Mouse (Mus musculus) left cerebral cortex, adult 8-10 months (tissue): ENCODE measurements around the gene Hbb-bs. TPM values are rescaled to one million over a fixed set of nuclear protein-coding genes. Genes with fewer than 3 reads are reported as not detected.
"Not testable (repeated sequence)": the region's sequence is repeated elsewhere in the genome, so short reads cannot be mapped to it uniquely, and the experiment has no call there.

Experiments
- DNase-seq, 2 experiments: peaks; one replicate each; pipeline ENCODE4 v3.0.0; 2022; ENCODE audit warnings: low spot score in 2 of 2
- total RNA-seq, 4 experiments: library from RNA; stranded (reverse); gene quantifications; 2 replicates each; pipeline ENCODE4 v1.2.4; 2022

Hbb-bs gene
- total RNA-seq, 4 experiments from 2014 or later, result 204 to 381 (median 262) TPM

DNA sequence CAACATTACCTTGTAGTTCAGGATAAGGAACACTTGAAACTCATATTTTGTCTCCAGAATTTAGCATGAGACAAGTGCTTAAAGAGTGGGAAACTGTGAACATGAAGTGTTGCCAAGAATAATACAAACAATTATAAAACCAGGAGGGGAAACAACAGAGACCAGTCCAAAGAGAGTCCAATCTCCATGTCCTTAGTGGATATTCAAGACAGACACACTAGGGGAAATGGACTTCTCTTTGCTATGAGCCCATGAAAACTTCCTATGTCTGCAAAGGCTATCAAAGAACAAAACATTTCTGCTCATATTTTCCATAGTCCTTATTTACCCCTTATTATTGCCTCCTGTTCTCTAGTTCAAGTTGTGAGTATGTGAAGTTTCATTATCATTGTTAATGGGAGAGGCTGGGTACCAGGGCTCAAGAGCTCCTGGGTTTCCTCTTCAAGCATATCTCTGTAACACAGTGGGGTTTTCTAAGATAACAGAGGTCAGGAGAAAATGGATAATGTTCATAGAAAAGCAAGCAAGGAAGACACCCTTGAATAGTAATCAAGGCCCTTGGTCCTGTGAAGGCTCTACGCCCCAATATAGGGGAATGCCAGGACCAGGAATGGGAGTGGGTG lies 16.6 kb downstream of the Hbb-bs start:
- DNase-seq, result no peak

GRCm38 (mm10) chr7:103810746-103811145 lies 17.1 kb downstream of the Hbb-bs start:
- no peak for DNase-seq

DNA sequence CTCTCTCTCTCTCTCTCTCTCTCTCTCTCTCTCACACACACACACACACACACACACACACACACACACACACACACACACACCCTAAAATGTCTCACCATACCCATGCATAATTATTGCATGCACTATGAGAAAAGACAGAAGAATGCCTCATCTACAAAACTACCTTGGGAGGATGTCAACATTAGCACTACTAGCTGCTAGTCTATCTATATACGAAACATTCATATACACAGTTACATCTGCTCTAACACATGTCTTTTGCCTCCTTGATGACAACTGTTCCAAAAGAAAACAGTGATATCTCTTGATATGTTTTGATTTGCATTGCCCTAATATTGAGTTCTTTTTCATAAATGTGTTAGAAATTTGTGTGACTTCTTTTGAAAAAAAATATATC lies 17.6 kb downstream of the Hbb-bs start:
- DNase-seq, result no peak

DNA sequence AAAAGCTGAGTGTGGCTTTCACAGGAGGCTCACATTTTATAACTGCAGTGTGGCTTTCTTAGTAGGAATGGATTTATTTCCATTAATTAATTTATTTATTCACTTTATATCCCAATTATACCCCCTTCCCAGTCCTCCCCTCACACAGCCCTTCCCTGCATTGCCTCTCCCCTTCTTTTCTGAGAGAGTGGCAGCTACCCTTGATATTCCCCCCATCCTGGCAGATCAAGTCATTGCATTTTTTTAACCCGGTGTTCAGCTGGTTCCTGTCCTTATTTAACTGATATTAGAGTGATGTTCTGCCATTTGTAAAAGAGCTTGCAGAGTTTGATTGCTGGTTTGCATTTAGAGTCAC lies 18.1 kb downstream of the Hbb-bs start:
- DNase-seq, result no peak

DNA sequence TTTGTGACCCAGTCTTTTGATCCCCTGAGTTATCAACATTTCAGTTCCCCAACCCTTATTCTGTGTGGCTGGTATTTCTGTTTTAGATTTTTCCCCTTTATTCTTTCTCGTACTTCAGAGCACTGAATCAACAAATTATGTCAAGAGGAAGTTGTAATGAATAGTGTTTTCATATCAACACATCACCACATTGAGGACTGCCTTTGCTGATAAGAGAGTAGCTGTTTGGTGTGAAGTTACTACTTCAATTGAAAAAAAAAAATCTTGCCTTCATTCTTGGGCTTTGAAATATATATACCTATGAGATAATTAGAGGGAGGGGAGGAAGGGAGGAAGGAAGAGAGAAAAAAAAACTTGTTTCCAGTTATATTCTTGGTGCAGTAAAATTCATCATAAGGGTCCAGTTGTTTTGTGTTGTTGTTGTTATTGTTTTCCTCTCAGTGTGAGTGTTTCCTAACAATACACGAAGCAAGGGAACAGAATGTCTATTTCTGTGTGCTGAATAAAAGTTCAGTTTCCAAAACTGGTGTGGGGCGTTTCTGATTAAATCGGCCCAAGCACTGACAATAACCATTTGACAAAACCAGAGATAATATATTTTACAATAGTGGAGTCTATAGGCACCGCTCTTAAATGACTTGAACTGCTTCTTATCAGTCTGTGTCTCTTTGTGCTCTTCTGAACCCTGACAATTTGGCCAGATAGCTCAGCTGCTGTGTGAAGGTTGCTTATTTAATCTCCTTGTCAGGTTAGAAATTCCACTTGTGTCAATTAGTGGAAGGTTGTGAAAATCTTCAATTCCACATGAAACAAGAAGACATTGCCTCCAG lies 18.7 kb downstream of the Hbb-bs start:
- DNase-seq, result no peak

- DNase-seq, result not testable (repeated sequence)
These were observed 19.8 kb downstream of the Hbb-bs start for GRCm38 (mm10) chr7:103808120-103808519.

- DNase-seq, result peak in 1 of 2 experiments; percentile 5
These were observed 21.0 kb downstream of the Hbb-bs start for GRCm38 (mm10) chr7:103806856-103807255.

DNA sequence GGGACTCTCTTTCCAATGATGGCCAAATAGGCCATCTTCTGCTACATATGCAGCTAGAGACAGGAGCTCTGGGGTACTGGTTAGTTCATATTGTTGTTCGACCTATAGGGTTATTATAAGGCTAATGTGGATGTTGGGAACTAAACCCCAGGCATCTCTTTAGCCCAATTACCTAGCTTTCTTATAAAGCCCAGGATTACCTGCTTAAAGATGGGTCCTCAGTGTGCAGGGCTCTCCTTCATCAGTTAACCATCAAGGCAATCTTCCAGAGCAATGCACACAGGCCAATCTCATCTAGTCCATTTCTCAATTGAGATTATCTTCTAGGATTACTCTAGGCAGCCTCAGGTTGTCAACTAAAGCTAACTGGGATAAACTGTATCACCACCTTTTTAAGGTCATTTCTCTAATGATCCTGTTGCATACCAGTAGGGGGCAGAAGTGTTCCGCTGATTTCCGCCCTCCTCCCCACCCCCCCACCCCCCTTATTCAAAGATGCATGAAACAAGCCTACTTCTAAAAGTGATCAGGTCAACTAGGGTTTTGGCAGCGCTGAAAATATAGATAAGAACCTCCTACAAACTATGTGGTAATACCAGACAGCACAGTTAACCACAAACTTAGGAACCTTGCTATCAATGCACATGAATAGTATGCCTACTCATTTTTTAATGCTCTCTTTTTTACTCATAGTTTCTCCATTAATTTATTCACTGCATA lies 35.1 kb downstream of the Hbb-bs start:
- DNase-seq, result no peak

DNA sequence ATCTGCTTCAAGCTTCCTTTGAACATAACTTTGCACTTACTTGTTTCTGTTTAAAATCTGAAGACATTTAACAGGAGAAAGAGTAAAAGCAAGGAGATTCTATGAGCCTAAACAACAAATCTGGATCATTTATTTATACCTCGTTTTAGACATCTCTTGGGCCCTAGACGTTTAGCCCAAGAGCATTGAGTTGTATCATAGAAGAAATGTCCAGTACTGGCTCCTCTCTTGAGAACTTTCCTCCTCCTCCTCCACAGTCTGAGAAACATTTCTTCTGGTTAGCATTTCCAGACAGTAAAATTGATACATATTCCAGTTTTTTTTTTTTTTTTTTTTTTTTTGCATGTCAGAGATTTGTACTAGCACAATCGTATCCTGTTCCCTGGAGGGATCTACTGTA lies 36.2 kb downstream of the Hbb-bs start, which contains the start of gene Olfr67:
Olfr67 (minus strand) TSS at position 101 of the 400 bp plus-strand sequence.
- no peak for DNase-seq

DNA sequence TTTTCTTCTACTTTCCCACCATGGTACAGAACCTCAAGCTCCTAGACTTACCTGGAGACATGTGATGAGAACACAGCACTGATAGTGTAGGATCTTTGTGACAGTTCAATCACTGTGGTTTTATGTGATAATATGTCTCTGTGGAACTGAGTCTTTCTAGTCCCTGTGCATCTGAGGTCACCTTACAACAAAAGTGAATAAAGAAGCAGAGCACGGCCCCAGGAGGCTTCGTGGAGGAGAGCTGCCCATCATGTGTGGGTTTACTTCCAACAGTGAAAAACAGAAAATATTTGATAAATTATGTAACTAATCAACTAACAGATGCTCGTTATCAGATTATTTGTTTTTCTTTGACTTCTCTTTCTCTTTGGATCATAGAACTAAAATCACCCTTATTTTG lies 48.3 kb downstream of the Hbb-bs start, which contains the start of gene Olfr68:
Olfr68 (minus strand) TSS at position 101 of the 400 bp plus-strand sequence.
- no peak for DNase-seq

- not testable (repeated sequence) for DNase-seq
These were observed 50.2 kb downstream of the Hbb-bs start for GRCm38 (mm10) chr7:103777652-103778051.

Other genes with a start within 250 kb of the Hbb-bs start
- gene Olfr618, start 238.0 kb downstream of the Hbb-bs start, total RNA-seq, result not detected
- gene Olfr619, start 227.5 kb downstream of the Hbb-bs start, total RNA-seq, result not detected
- not detected for gene Olfr620, start 215.6 kb downstream of the Hbb-bs start, total RNA-seq
- not detected for gene Olfr622, start 185.4 kb downstream of the Hbb-bs start, total RNA-seq
- gene Olfr623, start 164.4 kb downstream of the Hbb-bs start, total RNA-seq, result not detected
- under 1 TPM in 2 of 4 experiments, not detected in 2; 0.09 TPM for gene Olfr624, start 156.9 kb downstream of the Hbb-bs start, total RNA-seq
- not detected for gene Olfr625-ps1, start 145.4 kb downstream of the Hbb-bs start, total RNA-seq
- gene Olfr243, start 113.4 kb downstream of the Hbb-bs start, total RNA-seq, result not detected
- not detected for gene Olfr628, start 97.7 kb downstream of the Hbb-bs start, total RNA-seq
- not detected for gene Olfr629, start 83.2 kb downstream of the Hbb-bs start, total RNA-seq
- not detected for gene Olfr630, start 70.8 kb downstream of the Hbb-bs start, total RNA-seq
- gene Olfr69, start 56.5 kb downstream of the Hbb-bs start, total RNA-seq, result not detected
- gene Olfr68, start 48.4 kb downstream of the Hbb-bs start, total RNA-seq, result not detected
- gene Olfr67, start 36.3 kb downstream of the Hbb-bs start, total RNA-seq, result not detected
- gene Hbb-bt, start 14.1 kb downstream of the Hbb-bs start, total RNA-seq, result 10 to 100 TPM; 16.8 to 31.9 (median 25.7) TPM
- gene Hbb-bh2, start 12.4 kb upstream of the Hbb-bs start, total RNA-seq, result not detected
- gene Hbb-bh1, start 15.1 kb upstream of the Hbb-bs start, total RNA-seq, result not detected
- under 1 TPM in 1 of 4 experiments, not detected in 3; 0.57 TPM for gene Hbb-y, start 25.1 kb upstream of the Hbb-bs start, total RNA-seq
- gene Olfr66, start 58.2 kb upstream of the Hbb-bs start, total RNA-seq, result not detected
- gene Olfr64, start 66.4 kb upstream of the Hbb-bs start, total RNA-seq, result not detected
- not detected for gene Olfr65, start 75.4 kb upstream of the Hbb-bs start, total RNA-seq
- gene Olfr631, start 100.7 kb upstream of the Hbb-bs start, total RNA-seq, result not detected
- gene Olfr632, start 106.3 kb upstream of the Hbb-bs start, total RNA-seq, result not detected
- not detected for gene Olfr633, start 116.3 kb upstream of the Hbb-bs start, total RNA-seq
- under 1 TPM in 3 of 4 experiments, not detected in 1; 0.05 to 0.08 (median 0.07) TPM for gene Olfr635, start 143.1 kb upstream of the Hbb-bs start, total RNA-seq
- gene Olfr638, start 170.7 kb upstream of the Hbb-bs start, total RNA-seq, result not detected
- gene Olfr639, start 189.2 kb upstream of the Hbb-bs start, total RNA-seq, result under 1 TPM; 0.11 to 0.19 (median 0.14) TPM
- gene Olfr640, start 197.5 kb upstream of the Hbb-bs start, total RNA-seq, result not detected
- not detected for gene Olfr641, start 207.3 kb upstream of the Hbb-bs start, total RNA-seq
- not detected for gene Olfr642, start 224.6 kb upstream of the Hbb-bs start, total RNA-seq
- gene 4930516K23Rik, start 233.3 kb upstream of the Hbb-bs start, total RNA-seq, result not detected
- not detected for gene Olfr644, start 243.8 kb upstream of the Hbb-bs start, total RNA-seq